Mouse (Mus musculus) heart, embryonic 14.5 days (tissue): ENCODE results near the gene Pdcd1lg2. TPM values are rescaled to one million over a fixed set of nuclear protein-coding genes. Genes with fewer than 3 reads are reported as not detected.

Source experiments
- ATAC-seq: fragments of 200-750 bp; cut with Nextera tagmentation; 2 replicates; pipeline ENCODE4 v1.8.0; 2017; ENCODE audit warnings: low read depth, moderate TSS enrichment; ENCODE audit not compliant: insufficient number of reproducible peaks, insufficient read depth, low FRiP score
- H3K27ac ChIP-seq, 2 experiments: fragments of 200-500 bp in 1 of 2; fragments of 300-500 bp in 1 of 2; sonication (generic) in 1 of 2; replicated peaks in 1 of 2; 2 replicates each; pipeline ENCODE4 v1.5.1; 2012 to 2014; ENCODE audit warnings: low read depth in 2 of 2, low read length in 2 of 2, control low read depth in 1 of 2, mild to moderate bottlenecking in 1 of 2, mixed read lengths in 1 of 2; ENCODE audit not compliant: control insufficient read depth in 1 of 2, insufficient read depth in 1 of 2
- H3K27me3 ChIP-seq: fragments of 300-500 bp; sonication (generic); 2 replicates; pipeline ENCODE4 v1.6.1; 2014; ENCODE audit warnings: mild to moderate bottlenecking, low read length, control low read depth; ENCODE audit not compliant: control insufficient read depth, insufficient read depth
- H3K36me3 ChIP-seq: fragments of 300-500 bp; sonication (generic); 2 replicates; pipeline ENCODE4 v1.6.1; 2014; ENCODE audit warnings: mild to moderate bottlenecking, control low read depth, low read length, mixed read lengths; ENCODE audit not compliant: control insufficient read depth, insufficient read depth
- H3K4me1 ChIP-seq, 2 experiments: fragments of 200-500 bp in 1 of 2; fragments of 300-500 bp in 1 of 2; sonication (generic) in 1 of 2; 2 replicates each; pipeline ENCODE4 v1.6.1; 2012 to 2014; ENCODE audit warnings: low read length in 2 of 2, control low read depth in 1 of 2, mixed read lengths in 1 of 2; ENCODE audit not compliant: control insufficient read depth in 2 of 2, insufficient read depth in 2 of 2
- H3K4me2 ChIP-seq: fragments of 300-500 bp; sonication (generic); 2 replicates; pipeline ENCODE4 v1.6.1; 2014; ENCODE audit warnings: mild to moderate bottlenecking, low read length
- H3K4me3 ChIP-seq, 2 experiments: fragments of 200-500 bp in 1 of 2; fragments of 300-500 bp in 1 of 2; sonication (generic) in 1 of 2; 2 replicates each; pipeline ENCODE4 v1.5.1; 2012 to 2014; ENCODE audit warnings: low read length in 2 of 2, mild to moderate bottlenecking in 2 of 2, control low read depth in 1 of 2, low read depth in 1 of 2, moderate library complexity in 1 of 2; ENCODE audit not compliant: control insufficient read depth in 1 of 2, insufficient read depth in 1 of 2
- H3K9ac ChIP-seq: fragments of 300-500 bp; sonication (generic); 2 replicates; pipeline ENCODE4 v1.6.1; 2014; ENCODE audit warnings: mild to moderate bottlenecking, low read length
- H3K9me3 ChIP-seq: fragments of 300-500 bp; sonication (generic); 2 replicates; pipeline ENCODE4 v1.6.1; 2016; ENCODE audit warnings: low read length, control low read depth; ENCODE audit not compliant: control insufficient read depth
- WGBS: fragments of 180-500 bp; shearing (Covaris S2); extraction: QIAGEN DNeasy Blood & Tissue Kit; methylation state at CpG from one replicate; pipeline ENCODE4 v1.1.7; 2014; 5-methylcytosine and 5-hydroxymethylcytosine counted together
- polyA plus RNA-seq: library from polyadenylated mRNA; unstranded; fragments of >200 nt; fragmentation: Nextera tagmentation; extraction: Ambion mirVana; gene quantifications from 2 replicates; pipeline ENCODE4 v1.2.1, GENCODE M21; 2014

The Pdcd1lg2 gene
- polyA plus RNA-seq, 1 experiment from 2014 or later: not detected

DNA sequence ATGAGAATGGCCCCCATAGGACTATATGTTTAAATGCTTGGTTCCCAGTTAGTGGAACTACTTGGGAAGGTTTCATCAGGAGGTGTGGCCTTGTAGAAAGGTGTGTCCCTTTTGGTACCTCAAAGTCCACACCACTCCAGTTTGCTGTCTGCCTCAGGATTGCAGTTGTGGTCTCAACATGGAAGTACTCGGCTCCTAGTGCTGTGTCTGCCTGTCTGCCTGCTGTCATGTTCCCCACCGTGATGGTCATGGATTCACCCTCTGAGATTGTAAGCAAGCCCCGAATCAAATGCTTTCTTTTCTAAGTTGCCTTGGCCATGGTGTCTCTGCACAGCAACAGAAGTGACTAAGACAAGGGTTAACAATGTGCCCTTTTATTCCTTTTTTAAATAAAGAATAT lies 103.4 kb downstream of the Pdcd1lg2 start:
- Histone ChIP-seq H3K4me1 (no peaks in the 10 kb centered on the region), H3K27me3 (no peaks in the 10 kb centered on the region), H3K36me3 (peaks cover 10% of the 10 kb centered on the region; the same call in 1 of the 2 replicates), H3K27ac (no peak overlapping the region), H3K9me3 (0 out of 2 replicates have a peak, but pooled peaks cover 6% of the 10 kb centered on the region), H3K9ac (no peak overlapping the region), H3K4me2 (no peak overlapping the region), H3K4me3 (no peak overlapping the region)
- ATAC-seq: no peak
- 87% methylated on average over 3 of the region's 3 CpGs for WGBS

DNA sequence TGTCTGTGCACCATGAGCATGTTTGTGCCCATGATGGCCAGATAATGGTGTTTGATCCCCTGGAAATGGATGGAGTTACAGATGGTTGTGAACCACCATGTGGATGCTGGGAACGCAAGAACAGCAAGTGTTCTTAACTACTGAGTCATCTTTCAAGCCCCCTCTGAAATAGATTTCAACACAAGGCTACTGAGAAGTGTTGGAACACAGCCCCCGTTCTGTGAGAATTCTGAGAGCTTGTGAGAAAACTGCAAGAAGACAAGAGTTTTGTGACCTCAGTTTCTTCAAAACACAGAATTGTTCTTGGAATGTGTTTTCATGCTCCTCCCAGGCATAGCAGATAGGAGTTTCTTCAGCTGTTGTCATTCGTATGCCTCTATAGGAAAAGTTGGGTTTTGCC lies 104.7 kb downstream of the Pdcd1lg2 start:
- no peak overlapping the region for H3K4me3 ChIP-seq
- H3K9me3 ChIP-seq: 0 out of 2 replicates have a peak, but pooled peaks cover 6% of the 10 kb centered on the region
- 91% methylated on average over 3 of the region's 3 CpGs for WGBS
- H3K27me3 ChIP-seq: no peaks in the 10 kb centered on the region
- H3K27ac ChIP-seq: no peak overlapping the region
- no peaks in the 10 kb centered on the region for H3K4me1 ChIP-seq
- H3K4me2 ChIP-seq: no peak overlapping the region
- ATAC-seq: no peak
- no peak overlapping the region for H3K9ac ChIP-seq
- peaks cover 14% of the 10 kb centered on the region for H3K36me3 ChIP-seq

DNA sequence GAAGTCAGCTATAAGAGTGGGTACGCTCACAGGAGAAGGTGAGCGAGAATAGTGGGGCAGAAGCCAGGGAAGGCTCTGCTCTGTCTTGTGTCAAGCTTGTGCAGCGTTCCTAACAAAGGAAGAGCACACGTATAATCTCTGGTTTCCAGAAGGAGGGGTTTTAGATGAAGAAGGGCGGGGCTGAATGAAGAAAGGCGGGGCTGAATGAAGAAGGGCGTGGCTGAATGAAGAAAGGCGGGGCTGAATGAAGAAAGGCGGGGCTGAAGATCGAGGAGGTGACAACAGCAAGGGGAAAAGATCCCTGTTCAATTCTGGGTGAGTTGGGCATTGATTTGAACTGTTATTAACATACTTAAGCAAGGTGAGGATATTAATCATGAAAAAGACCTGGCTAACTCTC lies 105.3 kb downstream of the Pdcd1lg2 start:
- H3K9me3 ChIP-seq: 0 out of 2 replicates have a peak, but pooled peaks cover 6% of the 10 kb centered on the region
- H3K4me3 ChIP-seq: no peak overlapping the region
- no peak overlapping the region for H3K4me2 ChIP-seq
- H3K9ac ChIP-seq: no peak overlapping the region
- H3K36me3 ChIP-seq: peaks cover 14% of the 10 kb centered on the region
- 64% methylated on average over 10 of the region's 10 CpGs for WGBS
- no peaks in the 10 kb centered on the region for H3K27me3 ChIP-seq
- no peak for ATAC-seq
- no peak overlapping the region for H3K27ac ChIP-seq
- peaks cover 0 to 5% of the 10 kb centered on the region in 2 experiments; a peak in 3 of 4 replicates for H3K4me1 ChIP-seq

DNA sequence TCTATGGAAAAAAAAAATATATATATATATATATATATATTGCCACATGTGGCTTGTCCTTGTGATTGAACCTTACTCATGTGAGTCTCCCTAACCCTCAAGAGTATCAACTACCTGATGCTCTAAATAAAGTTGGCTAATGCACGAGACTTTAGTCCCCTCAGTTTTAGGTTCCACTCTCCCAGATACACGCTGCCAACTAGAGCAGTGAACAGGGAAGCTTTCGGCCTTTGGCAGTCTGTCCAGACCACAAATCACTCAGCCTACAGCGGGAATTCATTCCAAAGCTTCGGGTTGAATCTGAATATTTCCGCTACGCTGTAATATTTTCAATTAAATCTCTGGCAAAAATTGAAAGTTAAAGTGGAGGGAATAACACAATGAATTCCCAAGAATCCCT lies 107.7 kb downstream of the Pdcd1lg2 start:
- 82% methylated on average over 7 of the region's 7 CpGs for WGBS
- Histone ChIP-seq H3K9ac (no peak overlapping the region), H3K36me3 (peaks cover 14% of the 10 kb centered on the region), H3K4me1 (peaks cover 0 to 8% of the 10 kb centered on the region in 2 experiments; a peak in 3 of 4 replicates), H3K4me3 (no peak overlapping the region), H3K4me2 (no peak overlapping the region), H3K9me3 (0 out of 2 replicates have a peak, but pooled peaks cover 6% of the 10 kb centered on the region), H3K27me3 (no peaks in the 10 kb centered on the region), H3K27ac (no peak overlapping the region)
- no peak for ATAC-seq

GRCm38 (mm10) chr19:29518922-29519321 lies 108.2 kb downstream of the Pdcd1lg2 start:
- Histone ChIP-seq H3K4me2 (no peak overlapping the region), H3K4me1 (peaks cover 0 to 12% of the 10 kb centered on the region in 2 experiments; a peak in 3 of 4 replicates), H3K27ac (no peak overlapping the region), H3K36me3 (peaks cover 14% of the 10 kb centered on the region), H3K9me3 (0 out of 2 replicates have a peak, but pooled peaks cover 4% of the 10 kb centered on the region), H3K9ac (no peak overlapping the region), H3K4me3 (no peak overlapping the region), H3K27me3 (no peaks in the 10 kb centered on the region)
- no peak for ATAC-seq
- 81% methylated on average over 4 of the region's 4 CpGs for WGBS

Other genes starting within 250 kb of the Pdcd1lg2 start
- gene Jak2, start 159.1 kb upstream of the Pdcd1lg2 start, polyA plus RNA-seq: 11.1 and 11.5 TPM in 2 replicates
- 3.8 and 4.0 TPM in 2 replicates for gene Insl6, start 85.6 kb upstream of the Pdcd1lg2 start, polyA plus RNA-seq
- 0.20 TPM in 1 of 2 replicates, not detected in the other for gene Rln1, start 76.2 kb upstream of the Pdcd1lg2 start, polyA plus RNA-seq
- gene Plgrkt, start 43.5 kb upstream of the Pdcd1lg2 start, polyA plus RNA-seq: 44.6 and 45.9 TPM in 2 replicates
- gene Cd274, start 43.5 kb upstream of the Pdcd1lg2 start, polyA plus RNA-seq: 0.32 and 0.36 TPM in 2 replicates
- 8.3 and 9.7 TPM in 2 replicates for gene Ric1, start 111.4 kb downstream of the Pdcd1lg2 start, polyA plus RNA-seq
- gene Ermp1, start 237.5 kb downstream of the Pdcd1lg2 start, polyA plus RNA-seq: 7.1 and 7.4 TPM in 2 replicates